Mouse (Mus musculus) embryo, embryonic 10.5 days (tissue): ENCODE measurements at regions not wholly inside any gene's neighbourhood (a gene's known extent, or its start where the extent isn't known, plus 50 kb on each side); places are given as distances from the start of the nearest gene placed in this dataset.

Source experiments
- DNase-seq: peaks from one replicate; pipeline ENCODE4 v3.0.0-alpha.2; 2015; ENCODE audit warnings: low spot score

GRCm38 (mm10) chr7:73139901-73140300, 235.4 kb upstream of the Rgma start:
- DNase-seq: peak; percentile 31

- DNase-seq: peak; percentile 85
These were observed 234.1 kb upstream of the Rgma start for GRCm38 (mm10) chr7:73141167-73141566.

- DNase-seq: no peak
These were observed 231.4 kb upstream of the Rgma start for GRCm38 (mm10) chr7:73143902-73144301.

- DNase-seq: no peak
These were observed 230.5 kb upstream of the Rgma start for GRCm38 (mm10) chr7:73144846-73145245.

GRCm38 (mm10) chr7:73147251-73147650, 228.1 kb upstream of the Rgma start:
- DNase-seq: no peak

GRCm38 (mm10) chr7:73150436-73150835, 224.9 kb upstream of the Rgma start:
- DNase-seq: no peak

GRCm38 (mm10) chr7:73151586-73152467, 223.5 kb upstream of the Rgma start:
- DNase-seq: peak; percentile 61

- DNase-seq: no peak
These were observed 221.6 kb upstream of the Rgma start for GRCm38 (mm10) chr7:73153668-73154067.

- DNase-seq: no peak
These were observed 216.5 kb upstream of the Rgma start for GRCm38 (mm10) chr7:73158833-73159232.

GRCm38 (mm10) chr7:73160968-73161367, 214.3 kb upstream of the Rgma start:
- no peak for DNase-seq

GRCm38 (mm10) chr7:73163687-73164086, 211.6 kb upstream of the Rgma start:
- peak; percentile 51 for DNase-seq

GRCm38 (mm10) chr7:73165521-73165920, 209.8 kb upstream of the Rgma start:
- no peak for DNase-seq

GRCm38 (mm10) chr7:73169416-73169815, 205.9 kb upstream of the Rgma start:
- DNase-seq: no peak

- no peak for DNase-seq
These were observed 202.7 kb upstream of the Rgma start for GRCm38 (mm10) chr7:73172615-73173014.

GRCm38 (mm10) chr7:73183761-73184160, 191.5 kb upstream of the Rgma start:
- no peak for DNase-seq

- DNase-seq: no peak
These were observed 190.9 kb upstream of the Rgma start for GRCm38 (mm10) chr7:73184208-73185070.

GRCm38 (mm10) chr7:73185071-73185531, 190.2 kb upstream of the Rgma start:
- DNase-seq: peak; percentile 81

- DNase-seq: no peak
These were observed 189.7 kb upstream of the Rgma start for GRCm38 (mm10) chr7:73185591-73185990.

- no peak for DNase-seq
These were observed 188.8 kb upstream of the Rgma start for GRCm38 (mm10) chr7:73186501-73186900.

GRCm38 (mm10) chr7:73191388-73192278, 183.7 kb upstream of the Rgma start:
- peak; percentile 80 for DNase-seq

- DNase-seq: peak; percentile 4
These were observed 182.5 kb upstream of the Rgma start for GRCm38 (mm10) chr7:73192839-73193238.

- DNase-seq: no peak
These were observed 180.0 kb upstream of the Rgma start for GRCm38 (mm10) chr7:73195306-73195705.
